Mouse (Mus musculus) 3134 (cell line): ENCODE data around the gene Cd81.
A peak's percentile ranks its signal among the peaks of the same experiment; 100 is the strongest.

Source experiments
- DNase-seq: peaks from one replicate; pipeline ENCODE4 v3.0.0-alpha.2; 2011; ENCODE audit warnings: low spot score; ENCODE audit not compliant: insufficient read length; ENCODE audit errors: extremely low read depth

Gene Cd81

DNA sequence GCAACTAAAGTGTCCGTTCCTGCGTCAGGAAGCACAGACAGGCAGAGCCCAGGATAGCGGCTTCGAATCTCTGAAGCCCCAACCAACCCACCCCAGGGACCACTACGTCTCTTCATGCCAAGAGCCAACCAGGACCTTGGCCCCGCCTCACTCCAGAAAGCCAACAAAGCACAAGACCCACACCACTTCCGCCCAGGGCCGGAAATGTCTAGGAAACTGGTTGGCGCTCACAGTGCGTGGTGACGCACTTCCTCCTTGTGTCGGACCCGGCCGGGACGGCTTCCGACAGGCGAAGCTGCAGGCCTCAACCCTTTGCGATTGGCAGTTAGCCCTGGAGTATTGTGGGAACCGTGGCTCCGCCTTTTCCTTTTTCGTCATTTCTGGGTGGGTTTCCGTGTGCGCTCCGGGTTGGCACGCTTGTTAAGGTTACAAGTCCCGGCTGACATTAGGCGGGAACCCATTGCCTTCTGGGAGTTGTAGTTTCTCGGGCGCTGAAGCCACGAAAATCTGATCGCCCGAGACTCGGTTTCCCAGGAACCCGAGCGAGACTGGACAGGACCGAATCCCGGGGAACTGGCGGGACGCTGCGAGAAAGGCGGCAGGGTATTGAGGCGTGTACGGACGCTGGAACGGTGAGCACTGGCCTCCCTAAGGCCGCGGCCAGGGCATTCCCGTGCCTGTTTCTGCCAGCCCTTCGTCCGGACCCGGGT is 16.5 kb downstream of the Cd81 start, which contains the start of gene Tssc4:
Gene Tssc4 (plus strand): TSS at position 368 of the 710 bp plus-strand sequence.
- peak; percentile 88 for DNase-seq

DNA sequence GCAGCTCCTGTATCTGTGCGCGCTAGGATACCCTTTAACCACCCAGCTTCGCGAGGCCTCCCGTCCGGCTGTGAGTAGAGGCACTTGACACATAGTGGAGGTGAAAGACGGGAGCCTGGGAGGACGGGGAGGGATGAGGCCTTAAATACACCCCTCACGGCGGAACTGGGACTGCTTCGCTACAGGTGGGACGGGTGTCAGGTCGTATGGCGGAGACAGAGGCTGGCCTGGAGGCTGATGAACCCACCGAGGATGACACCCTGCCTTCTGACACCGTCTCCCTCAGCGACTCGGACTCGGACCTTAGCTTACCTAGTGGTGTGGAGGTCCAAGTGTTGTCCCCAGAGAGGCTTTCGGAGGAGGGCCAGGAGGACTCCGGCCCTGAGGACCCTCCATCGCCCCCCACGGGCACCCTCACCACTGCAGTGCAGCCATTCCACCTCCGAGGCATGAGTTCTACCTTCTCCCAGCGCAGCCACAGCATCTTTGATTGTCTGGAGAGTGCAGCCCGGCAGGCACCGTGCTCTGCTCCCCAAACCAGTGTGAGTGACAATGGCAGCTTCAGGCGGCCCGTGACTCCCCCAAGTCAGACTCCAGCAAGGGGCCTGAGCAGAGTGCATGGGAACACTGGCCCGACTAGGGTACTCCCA is 17.3 kb downstream of the Cd81 start:
- no peak for DNase-seq

DNA sequence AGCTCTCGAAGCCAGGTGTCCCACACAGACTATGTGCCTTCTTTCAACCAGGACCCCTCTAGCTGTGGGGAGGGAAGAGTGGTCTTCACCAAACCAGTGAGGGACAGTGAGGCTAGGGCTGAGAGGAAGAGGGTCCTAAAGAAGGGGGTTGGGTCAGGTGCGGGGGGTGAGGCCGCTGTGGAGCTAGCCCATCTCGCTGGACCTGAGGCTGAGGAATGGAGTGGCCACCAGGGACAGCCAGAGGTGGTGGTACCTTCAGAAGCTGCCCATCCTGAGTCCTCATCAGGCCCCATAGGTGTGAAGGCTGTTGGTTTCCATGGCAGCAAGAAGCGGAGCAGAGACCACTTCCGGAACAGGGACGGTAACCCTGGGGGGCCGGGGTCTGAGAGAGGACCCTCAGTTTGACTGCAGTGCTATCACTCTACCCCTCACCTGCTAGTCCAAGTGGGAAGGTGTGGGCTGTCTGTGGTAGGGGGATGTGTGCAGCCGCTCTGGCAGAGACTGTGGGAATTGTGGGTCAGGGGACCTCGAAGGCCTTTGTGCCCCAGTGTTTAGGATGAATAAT is 18.0 kb downstream of the Cd81 start:
- DNase-seq: no peak

DNA sequence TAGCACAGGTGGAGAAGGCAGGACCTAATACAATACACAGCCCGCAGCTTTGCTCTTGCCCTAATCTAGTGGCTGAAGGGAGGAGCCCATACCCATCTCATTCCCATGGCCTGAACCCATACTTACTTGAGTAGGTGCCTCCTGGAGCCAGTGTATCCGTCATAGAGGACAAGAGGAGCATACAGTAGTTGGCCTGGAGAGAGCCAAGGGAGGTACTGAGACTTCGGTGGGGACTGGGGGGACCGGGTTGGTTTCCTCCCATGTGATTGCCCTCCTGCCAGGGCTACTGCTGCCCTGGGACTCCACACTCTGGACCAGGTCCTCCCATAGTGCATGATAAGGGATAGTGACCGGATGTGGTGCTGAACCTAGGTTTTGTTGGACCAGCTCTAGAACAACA is 20.1 kb downstream of the Cd81 start:
- DNase-seq: no peak

DNA sequence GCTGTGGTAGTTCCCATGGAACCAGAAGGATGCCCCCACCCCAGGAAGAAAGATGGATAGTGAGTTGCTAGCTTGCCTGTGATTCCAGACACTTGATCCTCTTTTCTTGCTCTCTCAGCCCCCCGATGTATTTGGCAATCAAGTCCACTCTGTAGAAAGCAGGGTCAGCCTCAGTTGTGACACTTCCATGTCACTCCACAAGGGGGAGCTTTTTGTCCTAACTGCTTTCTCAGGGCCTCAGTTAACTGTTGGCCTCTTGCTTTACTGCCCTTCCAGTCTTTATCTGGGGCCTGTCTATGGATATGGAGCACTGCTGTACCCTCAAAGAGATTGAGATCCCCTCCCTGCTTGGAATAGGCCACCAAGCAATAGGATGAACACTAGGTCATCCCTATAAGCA is 20.5 kb downstream of the Cd81 start:
- no peak for DNase-seq

DNA sequence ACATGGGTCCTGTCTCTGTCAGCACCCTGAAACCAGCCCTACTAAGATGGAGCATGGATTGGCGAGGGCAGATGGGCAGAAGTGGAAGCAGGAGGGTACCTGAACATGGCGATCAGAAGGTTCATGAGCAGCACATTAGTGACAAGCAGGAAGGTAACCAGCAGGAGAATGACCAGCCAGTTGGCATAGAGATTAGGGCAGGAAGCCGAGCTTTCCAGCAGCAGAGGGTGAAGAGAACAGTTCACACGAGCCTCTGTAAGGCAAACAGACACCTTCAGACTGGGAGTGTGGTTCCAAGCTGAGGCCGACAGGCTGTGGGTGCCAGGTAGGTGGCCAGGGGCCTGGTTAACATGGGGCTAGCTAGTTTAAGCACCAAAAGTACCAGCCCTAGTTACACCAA is 22.9 kb downstream of the Cd81 start:
- no peak for DNase-seq

DNA sequence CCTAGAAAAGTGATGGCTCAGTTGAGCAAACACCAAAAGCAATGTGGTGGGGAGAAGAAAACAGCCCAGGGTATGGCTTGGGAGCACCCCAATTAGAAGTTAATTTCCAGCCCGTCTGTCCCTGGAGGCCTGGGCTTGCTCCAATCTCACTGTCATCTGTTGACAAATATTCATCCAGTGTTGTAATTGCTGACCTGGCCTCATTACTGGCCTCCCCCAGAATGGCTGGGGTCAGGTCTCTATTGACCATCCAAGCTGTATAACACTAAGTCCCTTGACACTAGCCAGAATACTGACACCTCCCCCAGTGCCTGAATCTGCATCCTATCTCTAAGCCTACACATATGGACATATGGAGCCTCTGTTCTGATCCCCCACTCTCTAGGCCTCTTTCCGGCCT is 24.8 kb downstream of the Cd81 start:
- no peak for DNase-seq

DNA sequence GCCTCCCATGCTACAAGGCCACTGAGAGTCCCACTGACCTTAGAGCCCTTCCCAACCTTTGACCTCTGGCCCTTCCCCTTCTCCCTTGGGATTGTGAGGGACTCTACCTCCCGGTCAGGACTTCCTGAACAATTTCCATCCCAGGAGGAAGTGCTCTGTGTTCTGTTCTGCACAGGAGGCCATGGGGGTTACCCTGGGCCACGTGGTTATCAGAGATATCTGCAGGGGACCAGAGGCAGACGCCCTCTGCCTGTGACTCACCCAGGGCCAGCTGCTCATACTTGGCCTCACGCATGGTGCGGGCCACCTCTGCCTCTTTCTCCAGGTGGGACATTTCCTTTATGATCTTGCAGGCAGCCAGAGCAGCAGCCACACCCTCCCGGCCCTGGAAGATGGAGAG is 29.5 kb downstream of the Cd81 start:
- no peak for DNase-seq

DNA sequence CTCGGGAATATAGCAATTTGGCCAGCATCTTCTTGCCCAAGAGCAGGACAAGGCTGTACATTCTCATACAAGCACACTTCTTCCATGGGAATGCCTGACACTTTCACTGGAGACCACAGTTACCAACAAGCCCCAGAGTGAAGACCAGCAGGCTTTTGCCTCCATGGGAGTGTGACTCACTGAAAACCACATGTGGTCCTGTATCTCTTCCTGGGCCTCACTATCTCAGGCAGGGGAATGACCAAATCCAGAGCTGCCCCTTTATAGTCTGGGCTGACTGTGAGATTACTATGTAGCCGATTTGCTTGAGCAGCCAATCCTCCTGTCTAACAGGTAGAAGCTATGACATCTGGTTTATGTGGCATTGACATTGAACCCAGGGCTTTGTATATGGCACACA is 31.2 kb downstream of the Cd81 start:
- no peak for DNase-seq

DNA sequence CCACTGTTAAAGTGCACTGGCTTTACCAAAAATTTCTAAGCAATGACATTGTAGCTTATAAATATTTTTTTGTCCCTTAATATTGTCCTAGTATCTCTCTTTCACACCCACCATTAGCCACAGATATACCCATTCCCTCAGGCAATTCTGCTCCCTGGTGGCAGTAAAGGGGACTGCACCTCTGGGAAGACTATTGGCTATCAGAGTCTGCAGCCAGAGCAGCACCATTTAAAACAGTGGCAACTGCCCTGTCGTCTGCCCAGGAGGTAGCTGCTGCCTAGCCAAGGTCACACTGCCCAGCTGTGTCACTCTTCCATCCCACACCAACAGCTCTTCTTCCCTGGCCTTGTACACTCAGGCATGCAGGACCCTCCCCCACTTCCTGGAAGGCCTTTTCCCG is 33.8 kb downstream of the Cd81 start:
- no peak for DNase-seq

DNA sequence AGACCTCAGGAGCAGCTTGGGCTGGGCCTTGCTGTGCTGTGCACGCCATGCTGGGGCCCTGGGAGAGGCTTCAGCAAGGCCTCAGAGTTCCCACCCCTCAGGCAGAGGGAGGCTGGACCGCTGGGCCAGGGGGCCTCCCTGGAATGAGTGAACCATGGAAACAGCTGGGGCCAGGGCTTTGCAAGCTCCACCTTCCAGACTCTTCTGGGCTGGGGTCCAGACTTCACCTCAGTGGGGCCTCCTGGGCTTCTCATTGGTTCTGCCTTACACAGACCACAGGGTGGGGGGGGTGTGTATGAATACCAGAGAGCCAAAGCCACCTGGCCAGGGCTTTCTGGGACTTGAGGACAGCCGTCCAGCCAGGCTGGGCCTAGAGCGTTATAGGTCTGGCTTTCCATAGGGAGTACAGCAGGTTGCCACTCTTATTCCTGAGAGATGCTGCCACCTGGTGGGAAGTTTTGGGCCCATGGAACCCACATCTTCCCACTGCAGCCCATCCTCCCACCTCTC is 34.6 kb downstream of the Cd81 start:
- peak; percentile 41 for DNase-seq

DNA sequence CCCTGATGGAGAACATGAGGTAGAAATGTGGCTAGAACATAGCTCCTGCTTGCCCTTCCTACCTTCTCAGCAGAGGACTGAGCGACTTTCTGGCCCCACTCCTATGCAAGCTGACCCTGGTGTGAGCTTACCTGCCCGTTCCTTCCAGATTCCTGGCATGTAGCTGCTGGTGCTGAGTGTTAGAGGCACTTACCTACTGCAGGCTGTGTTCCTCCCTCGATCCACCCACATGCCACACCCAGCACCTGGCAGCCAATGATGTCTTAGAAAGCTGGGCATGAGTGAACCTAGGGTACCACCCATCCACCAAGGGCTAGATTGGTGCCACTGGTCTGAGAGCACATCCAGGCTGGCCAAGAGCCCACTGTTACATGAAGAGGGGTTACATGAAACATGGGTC is 41.3 kb downstream of the Cd81 start:
- DNase-seq: no peak

DNA sequence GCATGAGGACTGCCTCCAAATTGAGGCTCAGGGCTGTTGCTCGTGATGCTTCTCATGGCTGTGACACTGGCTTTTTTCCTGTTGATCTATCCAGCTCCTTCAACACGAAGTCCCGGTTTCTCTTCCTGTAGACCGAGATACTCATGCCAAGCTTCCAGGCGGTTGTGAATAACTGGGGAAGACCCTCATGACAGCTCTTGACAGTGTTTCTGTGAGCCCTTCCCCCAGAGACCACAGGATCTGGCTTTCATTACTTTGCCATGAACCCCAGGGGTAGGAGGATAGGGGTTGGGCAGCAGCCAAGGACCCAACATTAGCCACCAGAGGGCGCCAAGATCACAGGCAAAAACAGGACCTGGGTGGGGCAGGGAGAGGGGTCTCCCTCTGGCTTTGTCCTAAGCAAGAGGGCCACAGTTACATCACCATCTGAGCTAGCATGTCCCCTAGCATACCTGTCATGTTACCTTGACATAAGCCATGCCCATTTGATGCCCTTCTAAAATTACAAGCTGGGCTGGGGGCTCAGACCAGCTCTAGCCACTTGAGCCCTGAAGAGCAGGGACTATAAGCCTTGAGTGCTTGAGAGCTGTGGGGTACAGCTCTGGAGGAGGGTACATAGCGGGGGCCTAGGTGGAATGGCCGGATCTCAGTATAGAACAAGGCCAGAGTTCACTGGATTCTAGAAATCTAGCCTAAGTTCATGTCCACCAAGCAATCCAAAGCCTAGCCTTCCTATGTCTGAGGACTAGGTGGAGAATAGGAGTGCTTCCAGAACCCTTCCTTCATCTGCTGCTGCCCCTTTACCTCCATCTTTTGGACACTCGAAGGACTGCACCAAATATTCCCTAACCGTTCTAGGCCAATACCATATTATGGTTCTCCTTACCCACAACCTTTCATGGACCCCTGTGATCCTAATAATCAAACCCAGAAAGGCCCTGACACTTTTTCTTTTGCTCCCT is 42.3 kb downstream of the Cd81 start, which contains the start of gene Trpm5:
Gene Trpm5 (minus strand): TSS at position 51 of the 962 bp plus-strand sequence.
- no peak for DNase-seq

DNA sequence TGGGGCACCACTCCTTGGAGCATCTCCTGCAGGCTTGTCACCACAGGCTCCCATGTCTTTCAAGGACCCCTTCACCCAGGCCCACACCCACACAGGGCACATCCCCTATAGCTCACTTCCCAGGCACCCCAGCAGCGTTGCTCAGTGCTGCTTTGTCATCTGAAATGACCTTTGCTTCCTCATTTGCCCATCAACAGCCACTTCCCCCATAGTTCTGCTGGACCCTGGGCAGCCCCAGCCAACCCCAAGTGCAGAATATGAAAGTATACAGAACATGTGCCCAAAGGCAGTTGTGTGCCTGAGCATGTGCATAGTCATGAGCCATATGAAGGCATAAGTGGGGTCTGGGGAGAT is 43.0 kb downstream of the Cd81 start:
- no peak for DNase-seq

DNA sequence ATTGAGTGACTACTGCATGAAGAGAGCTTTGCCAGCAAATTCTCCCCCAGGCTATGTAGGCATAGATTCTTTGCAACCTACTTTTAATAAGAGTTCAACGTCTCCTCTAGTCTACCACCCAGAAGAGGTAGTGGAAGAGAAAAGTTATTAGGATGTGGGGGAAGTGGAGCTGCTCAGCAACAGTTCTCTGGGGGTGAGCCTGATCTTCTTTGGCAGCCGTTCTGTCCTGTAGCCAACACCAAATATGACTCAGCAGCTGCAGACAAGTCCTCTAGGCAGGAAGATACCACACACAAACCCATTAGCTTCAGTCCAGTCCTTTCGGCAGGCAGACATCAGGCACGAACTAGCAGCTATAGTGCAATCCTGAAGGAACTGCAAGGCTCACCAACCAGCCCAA is 48.2 kb downstream of the Cd81 start:
- DNase-seq: no peak

DNA sequence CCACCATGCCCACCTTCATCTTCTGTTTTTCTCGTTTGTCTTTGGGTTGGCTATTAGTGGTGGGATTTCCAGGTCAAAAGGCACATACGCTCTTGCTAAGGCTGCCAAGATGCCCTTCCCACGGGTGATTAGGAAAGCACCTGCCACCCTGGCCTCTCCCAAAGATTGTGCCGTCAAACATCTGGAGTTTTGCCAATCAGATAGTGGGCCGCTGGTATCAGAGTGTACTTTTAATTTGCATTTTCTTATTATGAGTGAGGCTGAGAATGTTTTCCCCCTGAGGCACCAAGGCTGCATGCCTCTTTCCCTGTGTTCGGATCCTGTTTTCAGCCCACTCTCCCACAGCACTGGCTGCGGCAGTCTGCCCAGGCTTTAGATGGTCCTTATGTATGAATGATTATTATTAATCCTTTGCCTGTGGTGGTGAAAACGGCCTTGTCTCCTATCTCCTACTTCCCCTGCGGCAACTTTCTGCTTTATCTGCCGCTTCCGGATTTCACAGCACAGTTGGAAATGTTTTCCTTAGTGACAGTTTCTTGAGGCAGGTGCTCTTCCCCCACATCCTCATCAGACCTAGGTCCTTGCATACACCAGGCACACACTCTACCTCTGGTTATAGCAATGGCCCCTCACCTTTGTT is 52.8 kb downstream of the Cd81 start:
- no peak for DNase-seq

DNA sequence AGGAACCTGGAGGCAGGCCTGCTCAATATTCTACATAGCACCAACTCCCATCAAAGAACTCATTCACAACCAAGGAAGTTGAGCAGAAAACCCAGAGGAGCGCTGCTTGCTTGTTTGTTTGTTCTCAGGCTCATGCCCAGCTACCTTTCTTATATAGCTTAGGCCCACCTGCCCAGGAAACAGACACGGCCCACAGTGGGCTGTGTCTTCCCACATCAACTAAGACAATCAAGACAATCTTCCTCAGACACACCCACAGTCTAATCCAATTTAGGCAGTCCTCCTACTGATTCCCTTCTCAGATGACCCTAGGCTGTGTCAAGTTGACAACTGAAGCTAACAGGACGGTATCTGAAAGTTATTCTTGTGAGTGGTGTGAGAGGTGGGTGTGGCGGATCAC is 53.5 kb downstream of the Cd81 start, which contains the start of gene Kcnq1:
Gene Kcnq1 (plus strand): TSS at position 301 of the 400 bp plus-strand sequence.
- DNase-seq: no peak

DNA sequence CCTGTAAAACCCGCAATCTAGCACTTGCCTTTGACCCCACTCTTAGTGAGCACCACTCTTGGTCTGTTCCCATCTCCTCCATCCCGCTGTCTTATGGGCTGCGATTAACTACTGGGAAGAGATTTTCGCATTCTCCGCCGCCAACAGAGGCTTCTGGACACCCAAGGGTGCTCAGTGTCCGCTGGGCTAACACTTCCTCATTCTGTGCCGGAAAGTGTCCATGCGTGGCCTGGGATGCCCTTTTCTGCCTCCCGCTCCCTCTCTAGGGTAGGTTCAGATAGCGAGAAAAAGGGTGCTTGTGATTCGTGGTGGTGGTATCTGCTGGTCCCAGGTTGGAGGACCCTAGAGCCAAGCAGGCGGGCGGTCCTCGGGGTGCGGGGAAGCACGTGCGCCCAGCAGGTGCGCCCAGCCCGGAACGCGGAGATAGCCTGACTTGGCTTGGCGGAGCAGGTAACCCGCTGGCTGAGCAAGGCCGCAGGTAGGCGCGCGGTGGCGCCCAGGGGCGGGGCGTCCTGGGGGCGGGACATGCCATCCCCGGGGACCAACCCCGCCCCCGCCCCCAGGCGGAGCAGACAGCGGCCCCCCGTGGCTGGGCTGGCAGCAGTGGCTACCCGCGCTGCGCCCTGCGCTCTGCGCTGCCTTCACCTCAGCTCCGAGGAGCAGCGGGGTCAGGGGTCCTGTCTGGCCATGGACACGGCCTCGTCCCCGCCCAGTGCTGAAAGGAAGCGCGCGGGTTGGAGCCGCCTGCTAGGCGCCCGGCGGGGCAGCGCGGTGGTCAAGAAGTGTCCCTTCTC is 54.3 kb downstream of the Cd81 start:
- DNase-seq: no peak

DNA sequence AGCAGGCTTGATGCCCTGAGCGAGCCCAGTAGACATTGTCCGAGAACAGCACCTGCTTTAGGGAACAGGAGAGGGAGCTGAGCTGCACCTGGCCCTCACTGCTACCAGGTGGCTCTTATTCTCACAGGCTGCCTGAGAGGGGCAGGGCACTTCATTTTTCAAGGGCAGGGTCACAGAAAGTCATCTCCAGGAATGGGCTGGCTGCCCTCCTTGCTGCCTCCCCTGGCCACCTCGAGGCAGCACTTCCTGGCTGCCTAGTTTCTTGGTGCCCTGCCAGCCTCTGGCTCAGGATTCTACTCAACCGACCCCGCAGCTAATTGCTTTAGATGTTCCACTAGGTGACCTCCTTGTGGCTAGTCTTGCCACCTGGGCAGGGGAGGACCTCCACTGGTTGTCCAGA is 55.7 kb downstream of the Cd81 start:
- DNase-seq: no peak
